Mouse (Mus musculus): ENCODE data around the gene Cylc1. TPM values are rescaled to one million over a fixed set of nuclear protein-coding genes. Genes with fewer than 3 reads are reported as not detected.

Cylc1 gene
- polyA plus RNA-seq (2012; ENCODE audit: low replicate concordance) = not detected in 2 replicates

GRCm38 (mm10) chrX:111110118-111110517, at the start of gene Cylc1:
Gene Cylc1 (plus strand): TSS chrX:111110418.

DNA sequence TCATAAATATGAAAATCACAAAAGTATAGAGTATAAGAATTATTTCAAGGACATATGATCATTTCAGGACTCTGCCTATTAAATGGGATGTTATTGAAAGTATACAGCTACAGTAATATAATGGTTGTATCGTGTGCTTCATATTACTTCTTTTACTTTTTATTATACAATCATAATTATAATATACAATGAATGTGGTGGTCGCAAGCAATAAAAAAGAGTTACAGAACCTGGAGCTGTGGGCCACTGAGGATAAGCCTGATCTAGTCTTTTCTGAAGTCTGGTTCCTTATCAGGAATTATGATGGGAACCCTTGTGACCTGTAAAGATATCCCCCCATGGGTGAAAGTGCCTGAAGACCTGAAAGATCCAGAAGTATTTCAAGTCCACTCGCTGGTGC, 57.8 kb downstream of the Cylc1 start, which contains the start of gene Gm10112:
TSS of gene Gm10112 (plus strand) at position 301 of the 400 bp plus-strand sequence.

Other genes with a start within 250 kb of the Cylc1 start
- gene Gm10112, start 57.9 kb downstream of the Cylc1 start, polyA plus RNA-seq (2012; ENCODE audit: low replicate concordance) = not detected in 2 replicates

All from hematopoietic multipotent progenitor cell, adult 10-12 weeks (in vitro differentiated cells).